Mouse (Mus musculus): Measurements from ENCODE around the gene Tenm2. TPM values are rescaled to one million over a fixed set of nuclear protein-coding genes. Genes with fewer than 3 reads are reported as not detected.

The Tenm2 gene
- total and polyA plus RNA-seq, 2 experiments from 2014 or later, result 41.8 to 91.3 TPM

GRCm38 (mm10) chr11:36727800-36728199 lies 508.0 kb downstream of the Tenm2 start:
- Histone ChIP-seq H3K9ac (no peak overlapping the region), H3K4me3 (ENCODE audit: low read depth, low read length) (no peak overlapping the region), H3K36me3 (ENCODE audit: insufficient read depth) (no peaks in the 10 kb centered on the region), H3K9me3 (ENCODE audit: low read length) (no peaks in the 10 kb centered on the region), H3K4me1 (ENCODE audit: insufficient read depth) (no peaks in the 10 kb centered on the region), H3K27ac (ENCODE audit: low read depth, low read length) (no peak overlapping the region), H3K4me2 (ENCODE audit: low read depth) (no peak overlapping the region), H3K27me3 (ENCODE audit: insufficient read depth, low read length) (no peaks in the 10 kb centered on the region)
- WGBS, result 63% methylated on average over 3 of the region's 3 CpGs
- DNase-seq, result peak; percentile 42
- ATAC-seq, result no peak
- TF ChIP-seq CTCF (IDR thresholded peaks at IDR 0.05; ENCODE audit: low read depth), result no peak

- Histone ChIP-seq H3K4me3 (ENCODE audit: low read depth, low read length) (no peak overlapping the region), H3K4me2 (ENCODE audit: low read depth) (no peak overlapping the region), H3K36me3 (ENCODE audit: insufficient read depth) (no peaks in the 10 kb centered on the region), H3K9ac (no peak overlapping the region), H3K27me3 (ENCODE audit: insufficient read depth, low read length) (no peaks in the 10 kb centered on the region), H3K4me1 (ENCODE audit: insufficient read depth) (no peaks in the 10 kb centered on the region), H3K9me3 (ENCODE audit: low read length) (no peaks in the 10 kb centered on the region), H3K27ac (ENCODE audit: low read depth, low read length) (no peak overlapping the region)
- ATAC-seq (no peak), DNase-seq (no peak)
- no peak for TF ChIP-seq CTCF (IDR thresholded peaks at IDR 0.05; ENCODE audit: low read depth)
- 85% methylated on average over 2 of the region's 2 CpGs for WGBS
Measured at GRCm38 (mm10) chr11:36702881-36703280, 532.9 kb downstream of the Tenm2 start.

GRCm38 (mm10) chr11:36700951-36701350 lies 534.8 kb downstream of the Tenm2 start:
- no peaks in the 10 kb centered on the region for H3K9me3 ChIP-seq (ENCODE audit: low read length)
- no peak overlapping the region for H3K9ac ChIP-seq
- TF ChIP-seq CTCF (IDR thresholded peaks at IDR 0.05; ENCODE audit: low read depth), result no peak
- 0 out of 2 replicates have a peak, but pooled peaks cover 10% of the 10 kb centered on the region for H3K4me1 ChIP-seq (ENCODE audit: insufficient read depth)
- no peak for DNase-seq
- H3K4me2 ChIP-seq (ENCODE audit: low read depth), result no peak overlapping the region
- H3K27me3 ChIP-seq (ENCODE audit: insufficient read depth, low read length), result no peaks in the 10 kb centered on the region
- H3K27ac ChIP-seq (ENCODE audit: low read depth, low read length), result no peak overlapping the region
- H3K4me3 ChIP-seq (ENCODE audit: low read depth, low read length), result no peak overlapping the region
- 41% methylated on average over 3 of the region's 3 CpGs for WGBS
- no peaks in the 10 kb centered on the region for H3K36me3 ChIP-seq (ENCODE audit: insufficient read depth)
- peak; percentile 43 for ATAC-seq

- no peak overlapping the region for H3K4me3 ChIP-seq (ENCODE audit: low read depth, low read length)
- H3K27ac ChIP-seq (ENCODE audit: low read depth, low read length), result no peak overlapping the region
- H3K27me3 ChIP-seq (ENCODE audit: insufficient read depth, low read length), result no peaks in the 10 kb centered on the region
- no peak overlapping the region for H3K9ac ChIP-seq
- no peak for TF ChIP-seq CTCF (IDR thresholded peaks at IDR 0.05; ENCODE audit: low read depth)
- H3K4me2 ChIP-seq (ENCODE audit: low read depth), result no peak overlapping the region
- ATAC-seq (no peak), DNase-seq (no peak)
- WGBS, result 48% methylated on average over 6 of the region's 6 CpGs
- H3K9me3 ChIP-seq (ENCODE audit: low read length), result no peaks in the 10 kb centered on the region
- 0 out of 2 replicates have a peak, but pooled peaks cover 10% of the 10 kb centered on the region for H3K4me1 ChIP-seq (ENCODE audit: insufficient read depth)
- H3K36me3 ChIP-seq (ENCODE audit: insufficient read depth), result no peaks in the 10 kb centered on the region
Measured at GRCm38 (mm10) chr11:36700131-36700530, 535.6 kb downstream of the Tenm2 start.

GRCm38 (mm10) chr11:36698268-36698667 lies 537.5 kb downstream of the Tenm2 start:
- Histone ChIP-seq H3K4me3 (ENCODE audit: low read depth, low read length) (no peak overlapping the region), H3K27me3 (ENCODE audit: insufficient read depth, low read length) (no peaks in the 10 kb centered on the region), H3K4me2 (ENCODE audit: low read depth) (no peak overlapping the region), H3K36me3 (ENCODE audit: insufficient read depth) (no peaks in the 10 kb centered on the region), H3K4me1 (ENCODE audit: insufficient read depth) (0 out of 2 replicates have a peak, but pooled peaks cover 10% of the 10 kb centered on the region), H3K9ac (no peak overlapping the region), H3K27ac (ENCODE audit: low read depth, low read length) (no peak overlapping the region), H3K9me3 (ENCODE audit: low read length) (no peaks in the 10 kb centered on the region)
- no peak for ATAC-seq
- WGBS, result 52% methylated on average over 7 of the region's 7 CpGs
- TF ChIP-seq CTCF (IDR thresholded peaks at IDR 0.05; ENCODE audit: low read depth), result no peak
- DNase-seq, result no peak

- ATAC-seq (no peak), DNase-seq (no peak)
- Histone ChIP-seq H3K27me3 (ENCODE audit: insufficient read depth, low read length) (no peaks in the 10 kb centered on the region), H3K4me1 (ENCODE audit: insufficient read depth) (0 out of 2 replicates have a peak, but pooled peaks cover 10% of the 10 kb centered on the region), H3K36me3 (ENCODE audit: insufficient read depth) (no peaks in the 10 kb centered on the region), H3K27ac (ENCODE audit: low read depth, low read length) (no peak overlapping the region), H3K4me2 (ENCODE audit: low read depth) (no peak overlapping the region), H3K4me3 (ENCODE audit: low read depth, low read length) (no peak overlapping the region), H3K9ac (no peak overlapping the region), H3K9me3 (ENCODE audit: low read length) (no peaks in the 10 kb centered on the region)
- WGBS, result 62% methylated on average over 8 of the region's 8 CpGs
- no peak for TF ChIP-seq CTCF (IDR thresholded peaks at IDR 0.05; ENCODE audit: low read depth)
Measured at GRCm38 (mm10) chr11:36697816-36698215, 537.9 kb downstream of the Tenm2 start.

- Histone ChIP-seq H3K36me3 (ENCODE audit: insufficient read depth) (no peaks in the 10 kb centered on the region), H3K27me3 (ENCODE audit: insufficient read depth, low read length) (no peaks in the 10 kb centered on the region), H3K27ac (ENCODE audit: low read depth, low read length) (no peak overlapping the region), H3K9me3 (ENCODE audit: low read length) (no peaks in the 10 kb centered on the region), H3K4me2 (ENCODE audit: low read depth) (0 out of 2 replicates have a peak overlapping the region, but pooled peaks have one; percentile 10), H3K4me3 (ENCODE audit: low read depth, low read length) (no peak overlapping the region), H3K4me1 (ENCODE audit: insufficient read depth) (0 out of 2 replicates have a peak, but pooled peaks cover 10% of the 10 kb centered on the region), H3K9ac (no peak overlapping the region)
- peak; percentile 75 for ATAC-seq
- TF ChIP-seq CTCF (IDR thresholded peaks at IDR 0.05; ENCODE audit: low read depth), result no peak
- DNase-seq, result no peak
- WGBS, result 16% methylated on average over 10 of the region's 10 CpGs
Measured at GRCm38 (mm10) chr11:36697021-36697639, 538.6 kb downstream of the Tenm2 start.
